Mouse (Mus musculus) heart, embryonic 13.5 days (tissue): ENCODE results near the gene Parp12. TPM values are rescaled to one million over a fixed set of nuclear protein-coding genes. Genes with fewer than 3 reads are reported as not detected.

Experiments
- polyA plus RNA-seq: library from polyadenylated mRNA; unstranded; fragments of >200 nt; fragmentation: Nextera tagmentation; extraction: Ambion mirVana; gene quantifications from 2 replicates; pipeline ENCODE4 v1.2.1, GENCODE M21; 2015

The Parp12 gene
- polyA plus RNA-seq, 1 experiment from 2014 or later, result 9.0 TPM

Other genes starting within 250 kb of the Parp12 start
- gene Tbxas1, start 242.9 kb downstream of the Parp12 start, polyA plus RNA-seq, result 2.4 TPM in 2 replicates
- gene Hipk2, start 242.2 kb downstream of the Parp12 start, polyA plus RNA-seq, result 9.5 and 10.4 TPM in 2 replicates
- gene Kdm7a, start 88.4 kb upstream of the Parp12 start, polyA plus RNA-seq, result 3.6 and 3.7 TPM in 2 replicates